Mouse (Mus musculus) intestine, postnatal 0 days (tissue): ENCODE results near the gene Setx. TPM values are rescaled to one million over a fixed set of nuclear protein-coding genes. Genes with fewer than 3 reads are reported as not detected.
A peak's percentile ranks its signal among the peaks of the same experiment; 100 is the strongest.
"Not testable (repeated sequence)": the region's sequence is repeated elsewhere in the genome, so short reads cannot be mapped to it uniquely, and the experiment has no call there.

Experiments
- ATAC-seq: fragments of 200-750 bp; cut with Nextera tagmentation; 2 replicates; pipeline ENCODE4 v1.8.0; 2017; ENCODE audit warnings: mild to moderate bottlenecking, moderate TSS enrichment, moderate library complexity
- H3K27ac ChIP-seq: fragments of 300-500 bp; sonication (generic); 2 replicates; pipeline ENCODE4 v1.5.1; 2014; ENCODE audit warnings: mild to moderate bottlenecking, low read depth, low read length, moderate library complexity
- H3K27me3 ChIP-seq: fragments of 300-500 bp; sonication (generic); replicated peaks from 2 replicates; pipeline ENCODE4 v1.6.1; 2014; ENCODE audit warnings: low read length, mixed read lengths; ENCODE audit not compliant: control insufficient read depth, insufficient read depth
- H3K36me3 ChIP-seq: fragments of 300-500 bp; sonication (generic); 2 replicates; pipeline ENCODE4 v1.6.1; 2014; ENCODE audit warnings: mild to moderate bottlenecking, moderate library complexity; ENCODE audit not compliant: control insufficient read depth, insufficient read depth
- H3K4me1 ChIP-seq: fragments of 300-500 bp; sonication (generic); replicated peaks from 2 replicates; pipeline ENCODE4 v1.6.1; 2014; ENCODE audit warnings: antibody characterized with exemption, low read length, mixed read lengths; ENCODE audit not compliant: control insufficient read depth, insufficient read depth
- H3K4me2 ChIP-seq: fragments of 300-500 bp; sonication (generic); replicated peaks from 2 replicates; pipeline ENCODE4 v1.6.1; 2014; ENCODE audit warnings: low read depth, mild to moderate bottlenecking, moderate library complexity
- H3K4me3 ChIP-seq: fragments of 300-500 bp; sonication (generic); 2 replicates; pipeline ENCODE4 v1.5.1; 2014; ENCODE audit warnings: low read depth, low read length
- H3K9ac ChIP-seq: fragments of 300-500 bp; sonication (generic); 2 replicates; pipeline ENCODE4 v1.6.1; 2014; ENCODE audit warnings: mild to moderate bottlenecking, low read depth, low read length
- H3K9me3 ChIP-seq: fragments of 300-500 bp; sonication (generic); 2 replicates; pipeline ENCODE4 v1.6.1; 2016; ENCODE audit warnings: mixed run types; ENCODE audit not compliant: control insufficient read depth
- CTCF ChIP-seq: sonication (generic); IDR thresholded peaks from 2 replicates; pipeline ENCODE4 v1.5.1; 2016; ENCODE audit warnings: low read depth, mild to moderate bottlenecking, control low read depth, antibody characterized with exemption, moderate library complexity
- WGBS: fragments of 180-500 bp; shearing (Covaris S2); extraction: QIAGEN DNeasy Blood & Tissue Kit; methylation state at CpG from one replicate; pipeline ENCODE4 v1.1.7; 2014; 5-methylcytosine and 5-hydroxymethylcytosine counted together
- polyA plus RNA-seq: library from polyadenylated mRNA; unstranded; fragments of >200 nt; fragmentation: Nextera tagmentation; extraction: Ambion mirVana; gene quantifications from 2 replicates; pipeline ENCODE4 v1.2.1, GENCODE M21; 2015

Setx gene
- polyA plus RNA-seq, 1 experiment from 2014 or later: 4.3 TPM

DNA sequence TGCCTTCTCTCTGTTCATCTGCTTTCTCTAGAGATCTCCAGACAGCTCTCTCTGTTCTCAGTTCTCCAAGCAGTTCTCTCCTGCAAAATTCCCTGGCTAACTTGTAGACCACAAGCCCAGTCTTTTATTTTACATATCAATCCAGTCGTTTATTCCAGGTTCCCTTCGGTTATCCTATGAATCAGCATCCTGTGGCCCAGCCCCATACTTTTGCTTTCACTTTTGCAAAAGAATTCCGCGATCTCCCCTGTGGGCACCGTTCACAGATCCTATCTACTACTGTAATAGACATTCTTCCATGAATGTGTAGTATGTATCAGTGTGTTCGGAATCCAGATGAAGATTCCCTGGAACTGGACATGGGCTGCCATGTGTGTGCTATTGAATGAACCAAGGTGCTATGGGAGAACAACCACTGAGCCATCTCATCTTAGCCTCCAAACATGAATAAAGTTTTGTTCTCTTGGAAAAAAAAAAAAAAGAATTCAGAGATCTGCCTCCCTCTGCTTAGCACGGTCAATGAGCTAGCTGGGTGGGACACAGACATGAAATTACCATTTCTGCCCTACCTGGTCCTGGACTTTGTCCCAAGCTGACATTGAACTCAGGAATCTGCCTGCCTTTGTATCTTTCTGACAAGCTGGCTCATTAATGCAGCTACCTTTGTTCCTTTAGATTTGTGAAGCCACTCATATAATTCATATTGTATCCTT is 23.0 kb upstream of the Setx start:
- WGBS: 38% methylated on average over 7 of the region's 7 CpGs
- Histone ChIP-seq H3K27me3 (no peaks in the 10 kb centered on the region), H3K4me1 (no peaks in the 10 kb centered on the region), H3K9me3 (no peaks in the 10 kb centered on the region), H3K4me3 (peak overlapping the region; percentile 23; the same call in 1 of the 2 replicates), H3K4me2 (peak overlapping the region; percentile 37), H3K27ac (peak overlapping the region; percentile 3; the same call in 1 of the 2 replicates), H3K9ac (0 out of 2 replicates have a peak overlapping the region, but pooled peaks have one; percentile 7), H3K36me3 (no peaks in the 10 kb centered on the region)
- TF ChIP-seq CTCF: no peak
- peak; percentile 73 for ATAC-seq

DNA sequence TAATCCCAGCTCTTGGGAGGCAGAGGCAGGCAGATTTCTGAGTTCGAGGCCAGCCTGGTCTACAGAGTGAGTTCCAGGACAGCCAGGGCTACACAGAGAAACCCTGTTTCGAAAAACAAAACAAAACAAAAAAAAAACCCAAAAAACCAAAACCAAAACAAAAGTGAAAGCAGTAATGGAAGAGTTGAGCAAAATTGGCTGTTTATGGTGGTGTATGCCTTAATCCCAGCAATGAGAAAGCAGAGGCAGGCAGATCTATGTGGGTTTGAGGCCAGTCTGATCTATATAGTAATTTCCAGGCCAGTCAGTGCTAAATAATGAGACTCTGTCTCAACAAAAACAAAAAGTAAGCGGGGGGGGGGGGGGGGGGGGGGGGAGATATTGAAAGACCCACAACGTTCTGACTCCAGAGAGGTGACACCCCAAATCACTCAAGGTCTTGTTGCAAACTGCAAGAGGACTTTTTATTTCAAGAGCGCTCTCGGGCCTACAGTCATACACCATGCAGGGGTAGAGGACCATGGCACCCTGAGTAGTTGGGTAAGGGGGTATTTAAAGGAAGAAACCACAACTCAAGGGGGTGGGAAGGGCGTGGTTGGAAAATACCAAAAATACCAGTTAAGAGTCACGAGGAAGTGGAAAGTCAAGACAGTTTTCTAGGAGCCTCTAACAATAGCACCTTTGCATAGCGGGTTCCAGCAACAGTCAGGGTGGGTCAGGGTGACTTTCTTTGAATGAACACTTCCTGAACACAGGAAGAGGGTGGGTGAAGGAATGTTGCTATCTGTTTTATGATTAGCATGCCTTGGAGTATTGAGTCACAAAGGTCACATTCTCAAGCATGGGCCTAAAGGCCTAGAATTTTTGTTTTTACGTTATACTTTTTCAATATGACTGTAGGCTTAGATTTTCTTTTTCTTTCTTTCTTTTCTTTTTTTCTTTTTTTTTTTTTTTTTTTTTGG is 21.3 kb upstream of the Setx start:
- H3K4me1 ChIP-seq, H3K9ac ChIP-seq, H3K4me2 ChIP-seq, H3K9me3 ChIP-seq, H3K36me3 ChIP-seq, H3K27ac ChIP-seq, ATAC-seq, H3K4me3 ChIP-seq, H3K27me3 ChIP-seq: not testable (repeated sequence)
- WGBS: 68% methylated on average over 9 of the region's 10 CpGs

DNA sequence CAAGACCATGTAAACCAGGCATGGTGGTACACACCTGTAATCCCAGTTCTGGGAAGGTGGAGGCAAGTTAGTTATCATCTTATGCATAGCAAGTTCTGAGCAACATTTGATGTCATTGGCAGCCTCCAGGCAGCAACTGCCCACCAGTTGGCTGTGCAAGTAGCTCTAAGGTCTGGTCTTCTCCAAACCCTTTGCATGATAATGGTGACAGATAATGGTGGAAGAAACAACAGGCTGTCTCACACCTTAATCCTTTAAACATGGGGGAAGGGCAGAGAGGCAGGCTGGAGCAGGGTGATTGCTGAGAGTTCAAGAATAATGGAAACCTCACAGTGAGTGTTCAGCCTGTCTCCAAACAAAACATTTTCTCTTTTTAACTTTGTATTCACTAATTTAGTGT is 3.0 kb upstream of the Setx start:
- ATAC-seq: no peak

DNA sequence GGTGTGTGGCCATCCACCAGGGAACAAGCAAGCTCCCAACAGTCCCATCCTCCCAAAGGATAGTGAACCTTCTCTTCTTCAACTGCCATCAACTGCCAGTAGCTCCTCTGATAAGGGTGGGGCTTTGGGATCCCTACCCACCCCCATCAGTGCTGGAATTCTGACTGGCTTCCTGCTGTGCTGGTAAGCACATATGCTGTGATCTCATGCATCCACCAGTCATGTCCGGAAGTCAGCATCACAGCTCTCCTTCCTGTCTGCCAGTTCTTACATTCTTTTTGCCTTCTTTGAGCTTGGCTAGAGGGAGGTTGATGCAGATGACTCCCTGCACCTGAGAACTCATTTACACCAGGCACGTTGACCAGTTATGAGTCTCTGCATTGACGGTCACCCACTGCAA is 1.5 kb upstream of the Setx start:
- Histone ChIP-seq H3K4me2 (no peak overlapping the region), H3K36me3 (peaks cover 6% of the 10 kb centered on the region; the same call in 1 of the 2 replicates), H3K27ac (no peak overlapping the region), H3K9me3 (no peaks in the 10 kb centered on the region), H3K9ac (no peak overlapping the region), H3K4me1 (no peaks in the 10 kb centered on the region), H3K27me3 (no peaks in the 10 kb centered on the region), H3K4me3 (no peak overlapping the region)
- ATAC-seq: no peak
- WGBS: 68% methylated on average over 3 of the region's 3 CpGs
- TF ChIP-seq CTCF: no peak

More for the DNA sequence above, 3.0 kb upstream of the Setx start:
- no peaks in the 10 kb centered on the region for H3K36me3 ChIP-seq
- no peaks in the 10 kb centered on the region for H3K4me1 ChIP-seq
- H3K27ac ChIP-seq: no peak overlapping the region
- no peak overlapping the region for H3K9ac ChIP-seq
- H3K9me3 ChIP-seq: no peaks in the 10 kb centered on the region
- TF ChIP-seq CTCF: no peak
- no peaks in the 10 kb centered on the region for H3K27me3 ChIP-seq
- no peak overlapping the region for H3K4me2 ChIP-seq
- no peak overlapping the region for H3K4me3 ChIP-seq

DNA sequence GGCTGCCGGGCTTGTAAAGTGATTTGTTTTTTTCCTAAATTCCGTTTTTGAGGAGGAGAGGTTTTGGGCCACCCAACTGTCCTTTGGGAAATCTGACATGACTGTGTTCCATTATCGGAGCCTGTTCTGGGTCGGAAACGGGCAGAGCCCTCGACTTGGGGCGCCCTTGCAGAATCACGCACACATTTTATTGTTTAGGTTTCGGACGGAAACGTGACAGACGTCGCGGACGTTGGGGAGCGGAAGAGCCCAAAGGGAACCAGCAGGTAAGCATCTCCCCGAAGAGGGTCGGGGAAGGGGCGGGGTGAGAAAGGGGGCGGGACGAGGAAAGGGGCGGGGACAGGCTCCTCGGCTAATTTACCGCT is 572 bp downstream of the Setx start:
- Histone ChIP-seq H3K27me3 (no peaks in the 10 kb centered on the region), H3K4me1 (no peaks in the 10 kb centered on the region), H3K9ac (no peak overlapping the region), H3K4me2 (peak overlapping the region; percentile 90), H3K27ac (no peak overlapping the region), H3K4me3 (peak overlapping the region; percentile 81), H3K36me3 (peaks cover 9% of the 10 kb centered on the region; the same call in 1 of the 2 replicates), H3K9me3 (no peaks in the 10 kb centered on the region)
- no peak; the same call in 1 of the 2 replicates for ATAC-seq
- under 1% methylated on average over 24 of the region's 24 CpGs for WGBS
- no peak for TF ChIP-seq CTCF
